Mouse (Mus musculus) megakaryocyte, embryonic 14.5 days (primary cell): ENCODE data around the gene Fbxo24.

Experiments used
- FLI1 ChIP-seq: IDR thresholded peaks from 2 replicates; pipeline ENCODE4 v1.6.1; 2012; ENCODE audit warnings: low read length, inconsistent platforms, mixed read lengths
- GATA1 ChIP-seq: IDR thresholded peaks from 3 replicates; pipeline ENCODE4 v1.6.1; 2012; ENCODE audit warnings: mixed read lengths, low read length, inconsistent platforms, borderline replicate concordance

- TF ChIP-seq GATA1 (no peak), FLI1 (no peak)
These were observed 60.5 kb downstream of the Fbxo24 start for GRCm38 (mm10) chr5:137568223-137568798.
